Mouse (Mus musculus): Measurements from ENCODE around the gene Mrgpra2b.

- TF ChIP-seq USF1 (IDR thresholded peaks at IDR 0.05; ENCODE audit: low read depth) (no peak), TCF12 (IDR thresholded peaks at IDR 0.05; ENCODE audit: insufficient read depth, poor library complexity, severe bottlenecking) (no peak), POLR2AphosphoS2 (IDR thresholded peaks at IDR 0.05; ENCODE audit: insufficient read length, low read depth) (no peak), MAX (IDR thresholded peaks at IDR 0.05; ENCODE audit: low read depth) (no peak)
These were observed 13.6 kb downstream of the Mrgpra2b start for GRCm38 (mm10) chr7:47515050-47515449.
